7 mouse cellular contexts compared by ENCODE assay signal in genomic region chr11:42916421-42917181, GRCm38 (mm10).
"Had no signal": no experiment of that assay in that cellular context is flagged by ENCODE, and none has a peak within 500 bp of the region (broad histone marks: within the 10 kb centered on the region; RNA-seq: fewer than 3 reads in every experiment).

No protein-coding gene starts in this region.

- DNase-seq: kidney, postnatal 25 days; liver; liver, embryonic 13.5 days; liver, postnatal 0 days; lung, postnatal 14 days; retina, postnatal 1 day; thymus, postnatal 36 days had no signal
